29 mouse cellular contexts compared by ENCODE assay signal in the genomic region with DNA sequence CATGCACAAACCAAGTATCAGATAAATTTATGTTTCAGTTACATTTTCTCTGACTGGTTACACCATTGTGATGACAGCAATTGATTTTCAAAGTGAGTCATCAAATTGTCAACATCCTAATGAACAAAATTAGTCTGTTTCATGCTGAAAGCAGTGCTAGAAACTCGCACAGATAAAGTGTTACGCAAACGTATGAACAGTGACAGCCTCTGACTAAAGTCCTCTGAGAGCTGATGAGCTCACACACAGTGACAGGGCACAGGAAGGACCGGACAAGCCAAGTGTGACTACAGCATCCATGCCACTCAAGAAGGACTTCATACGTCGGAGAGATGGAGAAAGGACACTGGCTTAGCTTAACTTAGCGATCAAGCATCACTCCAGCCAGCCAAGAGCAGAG.
DNase-seq lines count a peak whose midpoint lies in the region; ATAC-seq and TF ChIP-seq lines count a peak whose summit lies in the region.
"Had no signal": no experiment of that assay in that cellular context is flagged by ENCODE, and none has a peak within 500 bp of the region (broad histone marks: within the 10 kb centered on the region; RNA-seq: fewer than 3 reads in every experiment).

No protein-coding gene starts in this region.

- DNase-seq in liver, embryonic 13.5 days: no peak
- DNase-seq in spleen, postnatal 4 days (ENCODE audit: low spot score in 2 of 2): no peak
- DNase-seq in T-cell, adult 2 months (ENCODE audit: low spot score): no peak
- no peak for DNase-seq in ovary, postnatal 14 days (ENCODE audit: low spot score)
- DNase-seq: adrenal gland, adult 8-10 months; cerebellum, adult 8-10 months; cerebellum, postnatal 36 days; gastrocnemius, postnatal 36 days; heart, postnatal 36 days; kidney, adult 9 months; kidney, postnatal 14 days; lung, adult 2 months; lung, postnatal 14 days; right cerebral cortex, postnatal 25 days; spleen, adult 18-20 months; thymus, adult 2 months had no signal

- no peaks in the 10 kb centered on the region for H3K79me3 ChIP-seq in C2C12 (ENCODE audit: low read depth)

- no peaks in the 10 kb centered on the region for H3K36me3 ChIP-seq in C2C12 (ENCODE audit: control insufficient read depth, insufficient read depth)
- no peaks in the 10 kb centered on the region for H3K36me3 ChIP-seq in liver, embryonic 13.5 days
- H3K36me3 ChIP-seq: heart, embryonic 15.5 days; hindbrain, embryonic 13.5 days; midbrain, embryonic 13.5 days had no signal

- no peaks in the 10 kb centered on the region for H3K9me3 ChIP-seq in liver, embryonic 13.5 days (replicated peaks)
- H3K9me3 ChIP-seq: forebrain, embryonic 13.5 days; heart, embryonic 15.5 days; hindbrain, embryonic 13.5 days; megakaryocyte, embryonic 14.5 days; midbrain, embryonic 13.5 days had no signal

- H3K9ac ChIP-seq in liver, embryonic 13.5 days: no peak overlapping the region
- H3K9ac ChIP-seq: forebrain, embryonic 13.5 days; heart, embryonic 15.5 days; hindbrain, embryonic 13.5 days; midbrain, embryonic 13.5 days had no signal

- no peak overlapping the region for H3K4me2 ChIP-seq in liver, embryonic 13.5 days
- H3K4me2 ChIP-seq: forebrain, embryonic 13.5 days; heart, embryonic 15.5 days; hindbrain, embryonic 13.5 days; midbrain, embryonic 13.5 days had no signal

- TF ChIP-seq CTCF in C2C12 (IDR thresholded peaks at IDR 0.05; ENCODE audit: control insufficient read depth, insufficient read depth, insufficient read length): no peak

- no peak overlapping the region for H3K27ac ChIP-seq in liver, embryonic 13.5 days
- H3K27ac ChIP-seq: forebrain, embryonic 13.5 days; heart, embryonic 15.5 days; hindbrain, embryonic 13.5 days; left cerebral cortex, adult 2 months; midbrain, embryonic 13.5 days had no signal

- H3K4me3 ChIP-seq in C2C12 (ENCODE audit: insufficient read depth, poor library complexity, severe bottlenecking): no peak overlapping the region
- no peak overlapping the region for H3K4me3 ChIP-seq in liver, embryonic 13.5 days (replicated peaks)
- H3K4me3 ChIP-seq: forebrain, embryonic 13.5 days; heart, embryonic 15.5 days; hindbrain, embryonic 13.5 days; left cerebral cortex, adult 2 months; megakaryocyte, embryonic 14.5 days; midbrain, embryonic 13.5 days had no signal

- H3K79me2 ChIP-seq in C2C12 (ENCODE audit: control insufficient read depth, insufficient read depth): no peaks in the 10 kb centered on the region

- WGBS in liver, embryonic 13.5 days (ENCODE audit: insufficient replicate concordance): 68% methylated on average over 7 of the region's 7 CpGs

- peak; percentile 60 for ATAC-seq in granulocyte monocyte progenitor cell, adult 5-6 weeks (replicated peaks; ENCODE audit: poor library complexity, severe bottlenecking)
- peak; percentile 61 for ATAC-seq in liver, embryonic 13.5 days (ENCODE audit: low read depth)
- ATAC-seq in megakaryocyte progenitor cell, adult 5-6 weeks (replicated peaks; ENCODE audit: poor library complexity): peak; percentile 29; the same call in 1 of the 2 replicates
- no peak for ATAC-seq in monocyte, adult 5-6 weeks (replicated peaks; ENCODE audit: insufficient number of reproducible peaks, low FRiP score, low TSS enrichment, poor library complexity, severe bottlenecking)
- ATAC-seq: CD4-positive, CD25-positive, alpha-beta regulatory T cell, adult 4 months; forebrain, embryonic 13.5 days; inflammation-experienced regulatory T-cells, adult 6 months; midbrain, embryonic 13.5 days; Patski had no signal

- H3ac ChIP-seq in C2C12 (ENCODE audit: control insufficient read depth, insufficient read length, low read depth): no peak overlapping the region

- H3K4me1 ChIP-seq in liver, embryonic 13.5 days (replicated peaks): no peaks in the 10 kb centered on the region; the same call in 1 of the 2 replicates
- H3K4me1 ChIP-seq: hindbrain, embryonic 13.5 days; midbrain, embryonic 13.5 days had no signal

- H3K27me3 ChIP-seq in C2C12 (ENCODE audit: control insufficient read depth, insufficient read depth, insufficient read length): no peaks in the 10 kb centered on the region
- no peaks in the 10 kb centered on the region for H3K27me3 ChIP-seq in liver, embryonic 13.5 days
- H3K27me3 ChIP-seq: forebrain, embryonic 13.5 days; heart, embryonic 15.5 days; hindbrain, embryonic 13.5 days; megakaryocyte, embryonic 14.5 days; midbrain, embryonic 13.5 days; Patski had no signal

TF ChIP-seq in C2C12, 6 proteins besides CTCF, POLR2A, EP300 and RAD21:
- peak; percentile 52 for TF ChIP-seq CEBPB (IDR thresholded peaks at IDR 0.05; ENCODE audit: low read depth)
- no peak for TF ChIP-seq USF1 (IDR thresholded peaks at IDR 0.05; ENCODE audit: low read depth)
